Mouse (Mus musculus): ENCODE results near the gene Dusp6. TPM values are rescaled to one million over a fixed set of nuclear protein-coding genes. Genes with fewer than 3 reads are reported as not detected.
"Not testable (repeated sequence)": the region's sequence is repeated elsewhere in the genome, so short reads cannot be mapped to it uniquely, and the experiment has no call there.

Gene Dusp6
- 38.3 and 39.6 TPM in 2 replicates for polyA plus RNA-seq (2016; fragmentation: Nextera tagmentation; extraction: Ambion mirVana)

- H3K27ac ChIP-seq = peak within 1 kb of the TSS; percentile 94
- H3K9me3 ChIP-seq (replicated peaks) = no peaks in the 10 kb centered on the region
- peak within 1 kb of the TSS; percentile 66 for H3K4me3 ChIP-seq
- no peaks in the 10 kb centered on the region for H3K36me3 ChIP-seq
- ATAC-seq (ENCODE audit: low FRiP score) = peak; percentile 97
- WGBS = 0% methylated on average over 29 of the region's 29 CpGs
- H3K27me3 ChIP-seq = peaks cover 12% of the 10 kb centered on the region
- peak within 1 kb of the TSS; percentile 81 for H3K9ac ChIP-seq
- peaks cover 24% of the 10 kb centered on the region for H3K4me1 ChIP-seq
- H3K4me2 ChIP-seq (replicated peaks) = peak within 1 kb of the TSS; percentile 61
Measured at GRCm38 (mm10) chr10:99262867-99263379, at the start of gene Dusp6. TSS of gene Dusp6 (plus strand) at chr10:99263231.

GRCm38 (mm10) chr10:99214421-99215299 lies 48.4 kb upstream of the Dusp6 start:
- Histone ChIP-seq H3K9ac (no peak overlapping the region), H3K9me3 (replicated peaks) (no peaks in the 10 kb centered on the region), H3K27ac (no peak overlapping the region), H3K27me3 (no peaks in the 10 kb centered on the region), H3K4me3 (no peak overlapping the region), H3K4me1 (no peaks in the 10 kb centered on the region), H3K36me3 (no peaks in the 10 kb centered on the region), H3K4me2 (replicated peaks) (no peak overlapping the region)
- ATAC-seq (ENCODE audit: low FRiP score) = no peak
- 86% methylated on average over 15 of the region's 15 CpGs for WGBS

- H3K9me3 ChIP-seq (replicated peaks); H3K9ac ChIP-seq; H3K36me3 ChIP-seq; H3K4me1 ChIP-seq; H3K4me2 ChIP-seq (replicated peaks); H3K4me3 ChIP-seq; H3K27ac ChIP-seq; ATAC-seq (ENCODE audit: low FRiP score); H3K27me3 ChIP-seq: not testable (repeated sequence)
- WGBS = 87% methylated on average over 15 of the region's 15 CpGs
Measured at GRCm38 (mm10) chr10:99216570-99216969, 46.5 kb upstream of the Dusp6 start.

- WGBS = 90% methylated on average over 8 of the region's 8 CpGs
- ATAC-seq (ENCODE audit: low FRiP score) = no peak
- Histone ChIP-seq H3K27me3 (no peaks in the 10 kb centered on the region), H3K4me2 (replicated peaks) (no peak overlapping the region), H3K9ac (no peak overlapping the region), H3K9me3 (replicated peaks) (no peaks in the 10 kb centered on the region), H3K36me3 (no peaks in the 10 kb centered on the region), H3K4me1 (no peaks in the 10 kb centered on the region), H3K27ac (no peak overlapping the region), H3K4me3 (no peak overlapping the region)
Measured at GRCm38 (mm10) chr10:99221540-99221939, 41.5 kb upstream of the Dusp6 start.

DNA sequence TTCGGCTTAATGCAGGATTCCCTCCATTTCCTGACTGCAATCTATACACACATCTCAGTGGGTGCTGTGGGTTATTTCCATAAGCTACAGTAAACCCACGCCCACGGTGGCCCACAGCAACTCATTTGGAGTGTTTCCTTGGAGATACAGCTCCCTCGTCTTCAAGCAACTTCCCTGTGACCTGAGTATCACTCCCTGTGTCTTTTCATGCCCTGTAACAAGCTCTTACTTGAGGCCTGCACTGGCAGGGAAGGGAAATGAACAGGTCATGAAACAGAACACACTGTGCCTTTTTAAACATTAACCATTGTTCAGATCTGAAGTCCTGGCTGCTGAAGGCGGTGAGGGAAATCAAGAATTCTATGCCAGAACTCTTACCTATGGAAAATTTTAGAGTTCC lies 40.3 kb upstream of the Dusp6 start:
- H3K9me3 ChIP-seq (replicated peaks) = no peaks in the 10 kb centered on the region
- no peak overlapping the region for H3K9ac ChIP-seq
- no peaks in the 10 kb centered on the region for H3K36me3 ChIP-seq
- 71% methylated on average over 5 of the region's 5 CpGs for WGBS
- peaks cover 1% of the 10 kb centered on the region; the same call in 1 of the 2 replicates for H3K4me1 ChIP-seq
- no peaks in the 10 kb centered on the region for H3K27me3 ChIP-seq
- no peak overlapping the region for H3K4me3 ChIP-seq
- H3K27ac ChIP-seq = no peak overlapping the region
- no peak overlapping the region for H3K4me2 ChIP-seq (replicated peaks)
- ATAC-seq (ENCODE audit: low FRiP score) = no peak

GRCm38 (mm10) chr10:99224218-99224617 lies 38.8 kb upstream of the Dusp6 start:
- ATAC-seq (ENCODE audit: low FRiP score) = no peak
- no peaks in the 10 kb centered on the region for H3K27me3 ChIP-seq
- no peaks in the 10 kb centered on the region for H3K36me3 ChIP-seq
- H3K9ac ChIP-seq = no peak overlapping the region
- no peak overlapping the region for H3K4me3 ChIP-seq
- H3K9me3 ChIP-seq (replicated peaks) = no peaks in the 10 kb centered on the region
- H3K27ac ChIP-seq = no peak overlapping the region
- no peak overlapping the region for H3K4me2 ChIP-seq (replicated peaks)
- peaks cover 14% of the 10 kb centered on the region for H3K4me1 ChIP-seq
- 85% methylated on average over 3 of the region's 3 CpGs for WGBS

DNA sequence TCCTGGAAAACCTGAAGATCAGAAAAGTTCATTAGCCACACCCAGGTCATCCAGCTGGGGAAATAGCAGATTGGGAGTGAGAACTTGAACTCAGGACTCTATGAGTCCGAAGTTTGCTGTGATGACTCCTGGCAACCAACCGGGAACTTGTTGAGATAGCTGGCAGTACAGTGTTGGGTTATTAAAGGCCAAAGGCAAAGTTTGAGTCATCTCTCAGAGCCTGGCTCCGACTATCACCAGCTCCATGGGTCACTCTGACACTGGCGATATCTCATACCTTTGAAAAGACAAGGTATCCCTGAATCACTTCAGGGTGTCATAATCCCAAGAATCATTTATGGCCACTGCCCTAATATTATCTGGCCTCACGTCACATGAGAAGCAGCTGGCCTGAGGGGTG lies 36.2 kb upstream of the Dusp6 start:
- H3K27ac ChIP-seq = no peak overlapping the region
- no peaks in the 10 kb centered on the region for H3K27me3 ChIP-seq
- no peak overlapping the region for H3K9ac ChIP-seq
- no peak for ATAC-seq (ENCODE audit: low FRiP score)
- no peak overlapping the region for H3K4me3 ChIP-seq
- H3K4me1 ChIP-seq = peaks cover 16% of the 10 kb centered on the region
- H3K4me2 ChIP-seq (replicated peaks) = no peak overlapping the region
- WGBS = 92% methylated on average over 5 of the region's 5 CpGs
- H3K36me3 ChIP-seq = no peaks in the 10 kb centered on the region
- no peaks in the 10 kb centered on the region for H3K9me3 ChIP-seq (replicated peaks)

DNA sequence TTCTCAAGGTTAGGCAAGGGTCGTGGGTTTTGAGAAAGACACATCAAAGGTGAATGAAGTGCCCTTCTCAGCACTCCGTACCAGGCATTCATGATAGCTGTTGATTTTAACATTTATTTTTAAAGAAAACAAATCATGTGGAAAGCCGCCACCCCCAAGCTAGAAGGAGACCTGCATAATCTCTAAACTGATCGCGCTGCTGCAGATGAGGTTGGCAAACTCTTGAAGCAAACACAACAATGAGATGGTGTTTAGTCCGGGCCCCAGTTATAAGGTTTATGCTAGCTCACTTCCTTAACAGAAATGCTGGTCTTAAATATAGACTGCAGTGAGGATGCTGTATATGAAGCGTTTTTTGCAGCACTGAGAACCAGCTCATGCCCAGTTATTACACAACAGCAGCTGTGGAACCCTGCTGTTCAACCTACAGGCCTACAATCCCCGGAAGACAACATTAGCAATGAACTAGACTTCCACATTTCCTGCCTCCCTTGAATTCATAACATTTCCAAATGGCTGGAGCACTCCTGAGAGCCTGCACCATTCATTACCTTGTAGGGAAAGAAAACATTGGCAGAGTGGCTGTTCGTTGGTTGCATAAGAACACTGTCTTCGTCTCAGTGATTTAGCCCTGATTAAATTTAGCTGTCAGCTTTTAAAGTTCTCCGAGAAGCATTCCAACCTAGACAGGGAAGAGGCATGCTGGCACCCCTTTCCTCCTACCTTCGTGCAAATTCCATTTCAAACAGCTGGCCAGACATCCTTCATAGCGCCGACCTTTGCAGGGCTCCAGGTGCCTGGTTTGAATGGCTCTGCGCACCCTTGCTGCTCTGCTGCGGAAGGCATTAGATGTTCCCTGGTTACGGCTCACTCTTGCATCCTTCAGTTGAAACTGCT lies 34.8 kb upstream of the Dusp6 start:
- Histone ChIP-seq H3K27ac (no peak overlapping the region), H3K9ac (no peak overlapping the region)
- no peak for ATAC-seq (ENCODE audit: low FRiP score)

DNA sequence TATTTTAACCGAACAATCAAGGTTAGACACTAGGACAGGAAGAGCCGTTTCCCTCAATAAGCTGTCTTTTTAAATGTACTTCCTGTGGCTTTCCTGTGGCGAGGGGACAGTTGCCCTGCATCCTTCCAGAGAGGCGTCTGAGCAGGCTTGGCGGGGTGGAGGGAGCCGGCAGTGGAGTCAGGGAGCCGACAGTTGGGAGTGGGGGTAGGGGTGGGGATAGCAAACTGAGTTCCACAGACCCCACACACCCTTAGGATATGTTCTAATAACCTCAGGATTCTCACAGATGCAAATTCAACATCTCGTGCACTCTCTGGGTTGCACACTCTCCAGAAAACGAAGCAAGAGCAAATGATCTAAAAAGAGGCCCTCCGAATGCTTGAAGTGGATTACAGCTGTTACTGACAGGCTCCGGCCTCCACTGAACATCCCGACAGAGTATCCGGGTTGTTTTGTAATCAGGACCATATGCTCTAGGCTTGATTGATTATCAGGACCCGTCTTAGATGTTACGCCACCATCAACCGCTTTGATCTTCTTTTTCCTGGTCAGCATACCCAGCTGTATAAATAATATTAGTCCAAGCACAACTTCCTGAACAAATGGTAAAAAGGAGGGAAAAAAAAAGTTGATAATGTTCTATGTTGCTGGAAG lies 33.9 kb upstream of the Dusp6 start:
- H3K36me3 ChIP-seq = no peaks in the 10 kb centered on the region
- peak overlapping the region; percentile 30 for H3K4me2 ChIP-seq (replicated peaks)
- peak overlapping the region; percentile 23; the same call in 1 of the 2 replicates for H3K27ac ChIP-seq
- H3K27me3 ChIP-seq = no peaks in the 10 kb centered on the region
- no peak overlapping the region for H3K4me3 ChIP-seq
- peaks cover 16% of the 10 kb centered on the region for H3K4me1 ChIP-seq
- no peaks in the 10 kb centered on the region for H3K9me3 ChIP-seq (replicated peaks)
- WGBS = 20% methylated on average over 16 of the region's 16 CpGs
- no peak overlapping the region for H3K9ac ChIP-seq
- no peak for ATAC-seq (ENCODE audit: low FRiP score)

More for the DNA sequence above, 34.8 kb upstream of the Dusp6 start:
- Histone ChIP-seq H3K4me3 (no peak overlapping the region), H3K27me3 (no peaks in the 10 kb centered on the region), H3K36me3 (no peaks in the 10 kb centered on the region), H3K9me3 (replicated peaks) (no peaks in the 10 kb centered on the region), H3K4me1 (peaks cover 16% of the 10 kb centered on the region), H3K4me2 (replicated peaks) (peak overlapping the region; percentile 24; the same call in 1 of the 2 replicates)
- WGBS = 32% methylated on average over 17 of the region's 17 CpGs

DNA sequence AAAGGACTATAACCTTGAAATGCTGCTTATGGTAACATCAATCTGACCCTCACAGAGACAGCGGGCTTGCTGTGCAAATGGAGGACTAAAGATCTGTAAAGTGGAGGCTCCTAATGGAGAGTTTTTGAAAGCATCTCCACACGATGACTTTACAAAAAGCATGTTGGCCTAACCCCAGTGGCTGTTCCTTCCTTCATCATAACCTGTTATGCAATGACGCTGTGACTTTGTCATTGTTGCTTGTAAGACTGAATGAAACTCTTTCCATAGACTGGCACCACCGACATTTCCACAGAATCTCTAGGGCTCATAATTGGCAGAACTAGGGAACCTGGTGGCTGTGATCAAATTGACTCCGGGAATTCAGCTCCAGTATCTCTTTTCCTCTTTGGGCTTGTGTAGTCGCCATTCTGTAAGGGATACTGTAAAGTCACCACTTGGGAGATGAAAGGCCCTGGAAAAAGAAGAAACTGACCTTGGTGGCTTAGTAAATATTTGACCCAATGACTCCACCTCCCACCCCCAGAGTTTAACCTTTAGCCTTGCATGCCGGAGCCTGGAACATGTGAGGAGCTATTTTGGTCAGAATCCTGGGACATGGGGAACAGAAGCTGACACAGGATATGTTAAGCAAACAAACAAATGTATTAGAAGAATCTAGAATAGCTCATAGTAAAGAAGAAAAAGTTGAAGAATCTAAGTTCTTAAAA lies 30.4 kb upstream of the Dusp6 start:
- Histone ChIP-seq H3K4me1 (peaks cover 15% of the 10 kb centered on the region), H3K4me2 (replicated peaks) (no peak overlapping the region), H3K27ac (no peak overlapping the region), H3K4me3 (no peak overlapping the region), H3K36me3 (no peaks in the 10 kb centered on the region), H3K9me3 (replicated peaks) (no peaks in the 10 kb centered on the region), H3K9ac (no peak overlapping the region), H3K27me3 (no peaks in the 10 kb centered on the region)
- WGBS = 68% methylated on average over 7 of the region's 7 CpGs
- ATAC-seq (ENCODE audit: low FRiP score) = no peak

DNA sequence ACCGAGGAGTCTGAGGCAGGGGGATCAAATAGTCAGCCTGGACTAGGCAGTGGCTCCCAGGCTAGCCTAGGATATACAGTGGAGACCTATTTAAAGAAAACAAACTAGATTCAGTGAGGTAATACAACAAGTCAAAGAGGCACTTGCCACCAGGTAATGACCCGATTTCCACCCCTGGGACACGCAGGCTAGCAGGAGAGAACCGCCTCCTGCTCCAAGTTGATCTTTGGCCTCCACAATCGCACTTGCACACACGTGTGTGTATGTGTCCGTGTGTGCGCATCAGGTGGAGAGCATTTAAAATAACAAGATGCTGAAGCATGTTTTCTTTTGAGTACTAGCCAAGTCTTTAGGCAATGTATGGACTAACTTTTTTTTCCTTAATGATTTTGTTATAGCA lies 28.7 kb upstream of the Dusp6 start:
- Histone ChIP-seq H3K27me3 (no peaks in the 10 kb centered on the region), H3K9ac (no peak overlapping the region), H3K27ac (no peak overlapping the region), H3K9me3 (replicated peaks) (no peaks in the 10 kb centered on the region), H3K4me1 (peaks cover under 1% of the 10 kb centered on the region), H3K36me3 (no peaks in the 10 kb centered on the region), H3K4me2 (replicated peaks) (no peak overlapping the region), H3K4me3 (no peak overlapping the region)
- no peak for ATAC-seq (ENCODE audit: low FRiP score)
- WGBS = 94% methylated on average over 8 of the region's 8 CpGs
